Mouse (Mus musculus) heart, embryonic 10.5 days (tissue): Measurements from ENCODE around the gene Otud7b. TPM values are rescaled to one million over a fixed set of nuclear protein-coding genes. Genes with fewer than 3 reads are reported as not detected.
"Not testable (repeated sequence)": the region's sequence is repeated elsewhere in the genome, so short reads cannot be mapped to it uniquely, and the experiment has no call there.

Experiments used
- DNase-seq: peaks from one replicate; pipeline ENCODE4 v3.0.0-alpha.2; 2017; ENCODE audit warnings: low spot score
- H3K27ac ChIP-seq: fragments of 300-500 bp; sonication (generic); 2 replicates; pipeline ENCODE4 v1.5.1; 2016; ENCODE audit warnings: mild to moderate bottlenecking
- H3K27me3 ChIP-seq: fragments of 300-500 bp; sonication (generic); 2 replicates; pipeline ENCODE4 v1.6.1; 2016; ENCODE audit warnings: mild to moderate bottlenecking; ENCODE audit not compliant: poor library complexity, insufficient read depth, severe bottlenecking
- H3K36me3 ChIP-seq: fragments of 300-500 bp; sonication (generic); 2 replicates; pipeline ENCODE4 v1.6.1; 2016; ENCODE audit warnings: mild to moderate bottlenecking, moderate library complexity
- H3K4me1 ChIP-seq: fragments of 300-500 bp; sonication (generic); 2 replicates; pipeline ENCODE4 v1.6.1; 2016; ENCODE audit warnings: mild to moderate bottlenecking
- H3K4me3 ChIP-seq: fragments of 300-500 bp; sonication (generic); 2 replicates; pipeline ENCODE4 v1.5.1; 2016; ENCODE audit warnings: mild to moderate bottlenecking, moderate library complexity
- H3K9me3 ChIP-seq: fragments of 300-500 bp; sonication (generic); 2 replicates; pipeline ENCODE4 v1.6.1; 2016; ENCODE audit warnings: mild to moderate bottlenecking, moderate library complexity
- WGBS: fragments of 180-500 bp; shearing (Covaris S2); methylation state at CpG from one replicate; pipeline ENCODE4 v1.1.7; 2016; 5-methylcytosine and 5-hydroxymethylcytosine counted together
- polyA plus RNA-seq: library from polyadenylated mRNA; unstranded; fragments of >200 nt; fragmentation: Nextera tagmentation; extraction: Ambion mirVana; gene quantifications from 2 replicates; pipeline ENCODE4 v1.2.1, GENCODE M21; 2016

Otud7b gene
- polyA plus RNA-seq, 1 experiment from 2014 or later, result 15.2 TPM

- H3K27ac ChIP-seq, result peak within 1 kb of the TSS; percentile 81
- no peaks in the 10 kb centered on the region; the same call in 1 of the 2 replicates for H3K36me3 ChIP-seq
- no peaks in the 10 kb centered on the region for H3K27me3 ChIP-seq
- no peaks in the 10 kb centered on the region for H3K9me3 ChIP-seq
- peak within 1 kb of the TSS; percentile 60 for H3K4me3 ChIP-seq
- 9% methylated on average over 16 of the region's 16 CpGs for WGBS
- peaks cover 30% of the 10 kb centered on the region for H3K4me1 ChIP-seq
- no peak for DNase-seq
Observed at GRCm38 (mm10) chr3:96161869-96162840, 57.8 kb downstream of the Otud7b start, which contains the start of gene Mtmr11. Gene Mtmr11, plus strand, starts transcription at chr3:96162004.

GRCm38 (mm10) chr3:96163040-96163439 lies 58.7 kb downstream of the Otud7b start:
- WGBS, result 81% methylated on average over 6 of the region's 6 CpGs
- DNase-seq, result no peak
- no peaks in the 10 kb centered on the region for H3K9me3 ChIP-seq
- no peaks in the 10 kb centered on the region for H3K36me3 ChIP-seq
- no peak overlapping the region for H3K4me3 ChIP-seq
- H3K27ac ChIP-seq, result no peak overlapping the region
- H3K27me3 ChIP-seq, result no peaks in the 10 kb centered on the region
- peaks cover 30% of the 10 kb centered on the region for H3K4me1 ChIP-seq

DNA sequence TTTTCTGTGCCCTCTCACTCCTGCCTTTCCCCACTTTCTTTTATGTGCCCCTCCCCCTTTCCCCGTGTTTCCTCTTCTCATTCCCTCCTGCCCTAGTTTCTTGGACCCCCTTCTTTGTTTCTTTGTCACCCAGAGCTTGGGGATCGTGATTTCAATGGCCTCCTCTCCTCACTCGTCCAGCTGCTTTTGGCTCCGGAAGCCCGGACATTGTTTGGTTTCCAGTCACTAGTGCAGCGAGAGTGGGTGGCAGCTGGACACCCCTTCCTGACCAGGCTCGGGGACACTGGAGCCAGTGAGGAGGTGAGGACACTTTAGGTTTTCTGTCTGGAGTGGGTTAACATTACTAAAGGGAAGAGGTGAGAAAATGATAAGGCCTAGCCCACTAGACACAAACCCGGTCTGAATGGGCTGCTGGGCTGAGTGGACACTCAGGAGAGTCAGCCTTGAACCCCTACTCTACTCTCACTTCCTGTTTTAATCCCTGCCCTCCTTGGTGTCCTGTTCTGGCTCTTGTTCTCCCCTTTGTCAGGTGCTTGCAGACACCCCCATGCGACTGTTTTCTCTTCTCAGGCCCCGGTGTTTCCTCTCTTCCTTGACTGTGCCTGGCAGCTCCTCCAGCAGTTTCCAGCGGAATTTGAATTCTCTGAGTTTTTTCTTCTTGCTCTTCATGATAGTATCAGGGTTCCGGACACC lies 64.3 kb downstream of the Otud7b start:
- Histone ChIP-seq H3K27ac (peak overlapping the region; percentile 36), H3K4me1 (peaks cover 26% of the 10 kb centered on the region), H3K36me3 (peaks cover 5% of the 10 kb centered on the region; the same call in 1 of the 2 replicates), H3K27me3 (no peaks in the 10 kb centered on the region), H3K4me3 (no peak overlapping the region), H3K9me3 (no peaks in the 10 kb centered on the region)
- DNase-seq, result no peak
- 65% methylated on average over 12 of the region's 12 CpGs for WGBS

DNA sequence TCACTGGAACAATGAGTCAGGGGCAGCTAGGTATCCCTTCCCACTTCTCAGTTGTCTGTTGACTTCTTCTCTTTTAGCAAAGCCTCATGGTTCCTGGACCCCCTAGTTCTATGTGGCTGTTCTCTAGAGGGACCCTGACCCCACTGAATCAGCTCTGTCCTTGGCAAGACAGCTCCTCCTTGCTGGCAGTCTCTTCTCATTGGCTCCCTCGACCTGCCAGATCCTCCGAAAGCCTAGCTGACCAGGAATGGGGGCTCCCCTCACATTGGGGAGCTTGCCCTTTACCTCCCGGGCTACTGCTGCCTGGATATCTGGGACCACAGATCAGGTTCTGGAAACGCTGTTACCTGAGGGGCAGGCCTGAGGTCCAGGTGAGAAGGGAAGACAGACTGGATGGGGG lies 65.9 kb downstream of the Otud7b start:
- Histone ChIP-seq H3K4me3 (no peak overlapping the region), H3K4me1 (peaks cover 35% of the 10 kb centered on the region), H3K36me3 (peaks cover 20% of the 10 kb centered on the region), H3K9me3 (no peaks in the 10 kb centered on the region), H3K27ac (peak overlapping the region; percentile 96; the same call in 1 of the 2 replicates), H3K27me3 (no peaks in the 10 kb centered on the region)
- DNase-seq, result no peak
- 88% methylated on average over 4 of the region's 4 CpGs for WGBS

DNA sequence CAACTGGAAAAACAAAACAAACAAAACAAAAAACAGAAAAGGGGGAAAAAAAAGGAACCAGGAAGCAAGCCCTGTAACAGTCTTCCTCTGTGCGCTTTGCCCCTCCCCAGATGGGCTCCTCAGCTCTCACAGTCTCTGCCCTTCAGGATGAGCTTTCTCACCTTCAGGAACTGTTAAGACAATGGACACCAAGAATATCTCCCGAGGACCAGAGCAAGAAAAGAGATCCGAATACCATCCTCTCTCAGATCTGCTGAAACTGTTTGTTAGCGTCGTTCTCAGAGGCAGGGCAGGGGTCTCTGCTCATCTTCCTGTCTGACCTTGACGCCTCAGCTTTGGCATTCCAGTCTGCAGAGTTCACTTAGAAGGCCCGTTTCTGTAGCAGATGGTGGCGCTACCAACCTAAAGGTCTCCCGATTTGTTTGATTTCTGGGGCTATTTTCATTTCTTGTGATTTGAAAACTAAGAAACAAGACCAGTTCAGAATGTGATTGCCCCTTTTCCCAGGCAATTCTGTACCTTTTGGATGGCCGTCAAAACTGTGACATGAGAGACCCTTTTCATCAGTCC lies 66.7 kb downstream of the Otud7b start:
- Histone ChIP-seq H3K27me3 (no peaks in the 10 kb centered on the region), H3K9me3 (no peaks in the 10 kb centered on the region), H3K4me1 (peaks cover 35% of the 10 kb centered on the region), H3K36me3 (peaks cover 27% of the 10 kb centered on the region), H3K4me3 (peak overlapping the region; percentile 88), H3K27ac (peak overlapping the region; percentile 96)
- 52% methylated on average over 10 of the region's 10 CpGs for WGBS
- no peak for DNase-seq

DNA sequence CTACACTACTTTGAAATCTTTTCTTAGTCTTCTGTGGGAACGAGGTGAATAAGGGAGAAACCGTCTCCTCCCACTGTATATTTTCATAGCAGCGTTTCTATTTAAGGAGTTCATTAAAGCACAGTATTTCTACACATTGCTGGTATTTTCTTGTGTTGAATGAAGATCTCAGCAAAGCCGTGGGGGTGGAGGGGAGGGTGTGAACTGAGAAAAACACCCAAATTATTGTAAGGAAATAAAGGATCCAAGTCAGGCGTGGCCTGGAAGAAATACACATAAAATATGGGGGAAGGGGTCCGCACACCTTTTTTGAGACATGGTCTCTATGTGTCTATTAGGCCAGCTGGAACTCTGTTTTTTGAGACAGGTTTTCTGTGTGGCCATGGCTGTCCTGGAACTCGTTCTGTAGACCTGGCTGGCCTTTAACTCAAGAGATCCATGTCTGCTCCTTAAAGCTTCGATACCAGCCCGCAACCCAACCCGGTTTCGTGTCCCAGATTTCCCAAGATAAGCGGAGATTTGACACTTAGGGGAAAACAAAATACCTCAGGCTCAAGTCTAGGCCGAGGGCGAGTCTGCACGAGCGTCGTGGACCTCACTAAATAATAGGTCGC lies 67.4 kb downstream of the Otud7b start:
- peak overlapping the region; percentile 96 for H3K27ac ChIP-seq
- no peak for DNase-seq
- WGBS, result 22% methylated on average over 18 of the region's 18 CpGs
- no peaks in the 10 kb centered on the region for H3K27me3 ChIP-seq
- peak overlapping the region; percentile 88 for H3K4me3 ChIP-seq
- H3K36me3 ChIP-seq, result peaks cover 33% of the 10 kb centered on the region
- no peaks in the 10 kb centered on the region for H3K9me3 ChIP-seq
- H3K4me1 ChIP-seq, result peaks cover 35% of the 10 kb centered on the region

DNA sequence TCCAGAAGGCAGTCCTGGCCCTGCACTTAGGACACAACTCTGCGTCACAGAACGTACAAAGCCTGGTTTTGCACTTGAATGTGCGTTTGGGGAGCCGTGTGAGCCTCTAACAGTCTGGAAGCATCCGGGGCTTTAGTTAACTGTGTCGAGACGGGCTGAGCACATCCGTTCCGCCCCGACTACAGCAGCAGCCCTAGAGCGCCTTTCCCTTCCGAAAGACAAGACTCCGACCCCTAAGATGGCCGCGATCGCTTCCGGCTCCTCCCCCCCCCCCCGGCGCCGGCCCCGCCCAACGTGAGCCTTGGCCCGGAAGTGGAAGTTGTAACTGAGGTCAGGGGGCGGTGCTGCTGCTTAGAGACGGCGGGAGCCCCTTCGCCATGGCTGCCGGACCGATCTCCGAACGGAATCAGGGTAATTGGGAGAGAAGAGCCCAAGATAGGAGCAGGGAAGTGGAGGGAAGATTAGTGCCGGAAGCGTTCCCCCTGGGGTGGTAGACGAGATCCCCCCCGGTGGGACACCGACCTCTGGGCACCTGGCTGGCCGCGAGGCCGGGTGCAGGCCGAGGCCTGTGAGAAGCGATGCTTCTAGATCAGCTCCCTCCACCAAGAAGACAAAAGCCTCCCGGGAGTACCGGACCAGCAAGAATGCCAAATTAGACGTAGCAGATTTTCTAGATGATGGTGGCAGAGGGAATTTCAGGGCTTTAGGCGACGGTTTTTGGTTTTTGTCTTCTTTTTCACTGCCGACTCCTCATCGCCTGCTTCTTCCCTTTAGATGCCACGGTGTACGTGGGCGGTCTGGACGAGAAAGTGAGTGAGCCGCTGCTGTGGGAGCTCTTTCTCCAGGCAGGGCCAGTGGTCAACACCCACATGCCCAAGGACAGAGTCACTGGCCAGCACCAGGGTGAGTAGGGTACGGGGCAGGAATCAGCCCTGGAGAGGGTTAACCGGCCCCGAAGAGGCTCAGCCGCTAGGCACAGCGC lies 68.2 kb downstream of the Otud7b start, which contains the start of gene Sf3b4:
Gene Sf3b4, plus strand, starts transcription at position 136 of the 982 bp plus-strand sequence.
- no peaks in the 10 kb centered on the region for H3K27me3 ChIP-seq
- peak; percentile 97 for DNase-seq
- no peaks in the 10 kb centered on the region for H3K9me3 ChIP-seq
- peaks cover 39% of the 10 kb centered on the region for H3K36me3 ChIP-seq
- H3K4me1 ChIP-seq, result peaks cover 35% of the 10 kb centered on the region
- peak within 1 kb of the TSS; percentile 96 for H3K27ac ChIP-seq
- H3K4me3 ChIP-seq, result peak within 1 kb of the TSS; percentile 88
- under 1% methylated on average over 58 of the region's 58 CpGs for WGBS

GRCm38 (mm10) chr3:96173185-96173584 lies 68.9 kb downstream of the Otud7b start:
- Histone ChIP-seq H3K36me3 (peaks cover 46% of the 10 kb centered on the region), H3K27me3 (no peaks in the 10 kb centered on the region), H3K4me1 (peaks cover 33% of the 10 kb centered on the region), H3K4me3 (peak overlapping the region; percentile 88), H3K9me3 (no peaks in the 10 kb centered on the region), H3K27ac (peak overlapping the region; percentile 96)
- DNase-seq, result no peak
- WGBS, result 37% methylated on average over 7 of the region's 7 CpGs

DNA sequence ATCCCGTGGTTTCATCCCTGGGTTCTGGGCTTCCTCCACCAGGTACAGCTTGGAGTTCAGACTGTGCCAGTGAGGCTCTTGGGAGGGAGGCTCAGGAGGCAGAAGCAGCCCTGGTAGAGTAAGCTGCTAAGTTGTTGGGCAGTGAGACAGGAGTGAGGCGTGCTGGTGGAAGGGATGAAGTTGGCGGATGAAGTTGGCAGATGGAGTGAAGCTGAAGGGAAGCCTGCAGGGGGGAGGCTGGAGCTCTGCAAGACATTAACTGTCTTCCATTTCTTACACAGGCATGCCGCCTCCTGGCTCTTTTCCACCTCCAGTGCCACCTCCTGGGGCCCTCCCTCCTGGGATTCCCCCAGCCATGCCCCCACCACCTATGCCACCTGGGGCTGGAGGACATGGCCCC lies 69.7 kb downstream of the Otud7b start:
- not testable (repeated sequence) for H3K27me3 ChIP-seq, H3K9me3 ChIP-seq, DNase-seq, H3K27ac ChIP-seq
- peaks cover 53% of the 10 kb centered on the region for H3K36me3 ChIP-seq
- 86% methylated on average over 4 of the region's 4 CpGs for WGBS
- peak overlapping the region; percentile 36; the same call in 1 of the 2 replicates for H3K4me3 ChIP-seq
- H3K4me1 ChIP-seq, result peaks cover 25% of the 10 kb centered on the region

- 96% methylated on average over 6 of the region's 6 CpGs for WGBS
Observed at GRCm38 (mm10) chr3:96175251-96175650, 70.9 kb downstream of the Otud7b start.

GRCm38 (mm10) chr3:96178427-96178826 lies 74.1 kb downstream of the Otud7b start:
- WGBS, result 92% methylated on average over 4 of the region's 4 CpGs
- H3K4me1 ChIP-seq, result peaks cover 43% of the 10 kb centered on the region
- no peaks in the 10 kb centered on the region for H3K27me3 ChIP-seq
- no peak overlapping the region for H3K4me3 ChIP-seq
- no peak for DNase-seq
- no peak overlapping the region for H3K27ac ChIP-seq
- H3K9me3 ChIP-seq, result no peaks in the 10 kb centered on the region
- H3K36me3 ChIP-seq, result peaks cover 48% of the 10 kb centered on the region

More at GRCm38 (mm10) chr3:96175251-96175650, 70.9 kb downstream of the Otud7b start:
- H3K27ac ChIP-seq, result no peak overlapping the region
- no peak overlapping the region for H3K4me3 ChIP-seq
- H3K4me1 ChIP-seq, result peaks cover 25% of the 10 kb centered on the region
- no peaks in the 10 kb centered on the region for H3K27me3 ChIP-seq
- H3K9me3 ChIP-seq, result no peaks in the 10 kb centered on the region
- no peak for DNase-seq
- H3K36me3 ChIP-seq, result peaks cover 50% of the 10 kb centered on the region
